In the genomic region with DNA sequence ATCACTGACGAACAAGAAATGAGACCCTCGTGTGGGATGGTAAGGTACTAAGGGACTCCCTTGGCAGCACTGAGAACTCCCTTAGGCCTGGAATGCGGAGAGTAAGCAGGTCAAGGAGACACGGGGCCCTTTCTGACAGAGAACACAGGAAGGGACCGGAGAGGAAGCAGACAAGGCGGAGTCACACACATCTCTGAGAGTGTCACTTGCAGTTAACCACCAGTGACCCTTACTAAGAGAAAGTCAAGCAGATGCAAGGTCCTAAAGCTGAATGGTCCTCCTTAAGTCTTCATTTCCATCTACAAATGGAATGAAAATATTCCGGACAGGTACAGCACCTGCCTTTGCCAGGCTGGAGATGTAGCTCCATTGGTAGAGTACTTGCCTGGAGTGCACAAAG, we compare ENCODE assay signal across 30 mouse cellular contexts. TPM values are rescaled to one million over a fixed set of nuclear protein-coding genes. Genes with fewer than 3 reads are reported as not detected.
"Had no signal": no experiment of that assay in that cellular context is flagged by ENCODE, and none has a peak within 500 bp of the region (broad histone marks: within the 10 kb centered on the region; RNA-seq: fewer than 3 reads in every experiment).

No protein-coding gene starts in this region.

- H3K27me3 ChIP-seq: heart, embryonic 12.5 days; heart, embryonic 13.5 days; heart, embryonic 15.5 days; hindbrain, embryonic 12.5 days; hindbrain, embryonic 13.5 days; hindbrain, embryonic 15.5 days; intestine, embryonic 15.5 days; kidney, embryonic 15.5 days had no signal

- DNase-seq: heart, adult 2 months; heart, postnatal 10 days; heart, postnatal 14 days; heart, postnatal 36 days; heart, postnatal 4 days; kidney, adult 11 months; kidney, adult 18-20 months; kidney, adult 8-10 months; kidney, postnatal 14 days; kidney, postnatal 25 days; layer of hippocampus, adult 9-11 months; layer of hippocampus, postnatal 36 days had no signal

- H3K36me3 ChIP-seq: heart, embryonic 12.5 days; heart, embryonic 13.5 days; heart, embryonic 15.5 days; hindbrain, embryonic 10.5 days; hindbrain, embryonic 12.5 days; hindbrain, embryonic 13.5 days; hindbrain, embryonic 15.5 days; intestine, embryonic 15.5 days; kidney, embryonic 15.5 days had no signal

- H3K27ac ChIP-seq: heart, adult 2 months; heart, embryonic 13.5 days; heart, embryonic 15.5 days; hindbrain, embryonic 10.5 days; hindbrain, embryonic 12.5 days; hindbrain, embryonic 13.5 days; hindbrain, embryonic 14.5 days; hindbrain, embryonic 15.5 days; hindbrain, postnatal 0 days; intestine, embryonic 15.5 days; kidney, embryonic 15.5 days; kidney, postnatal 0 days had no signal

- H3K9ac ChIP-seq: heart, embryonic 12.5 days; heart, embryonic 13.5 days; heart, embryonic 15.5 days; hindbrain, embryonic 12.5 days; hindbrain, embryonic 13.5 days; hindbrain, embryonic 14.5 days; hindbrain, embryonic 15.5 days; intestine, embryonic 15.5 days; kidney, embryonic 15.5 days had no signal

- H3K4me2 ChIP-seq: heart, embryonic 11.5 days; heart, embryonic 12.5 days; heart, embryonic 13.5 days; heart, embryonic 15.5 days; hindbrain, embryonic 12.5 days; hindbrain, embryonic 13.5 days; hindbrain, embryonic 14.5 days; hindbrain, embryonic 15.5 days; intestine, embryonic 15.5 days; kidney, embryonic 15.5 days had no signal

- H3K4me1 ChIP-seq: hindbrain, embryonic 15.5 days; intestine, embryonic 15.5 days had no signal

- ATAC-seq: hindbrain, embryonic 16.5 days; hindbrain, postnatal 0 days; intestine, embryonic 15.5 days; intestine, embryonic 16.5 days; intestine, postnatal 0 days had no signal

- H3K4me3 ChIP-seq: heart, adult 2 months; heart, embryonic 12.5 days; heart, embryonic 13.5 days; heart, embryonic 15.5 days; hindbrain, embryonic 10.5 days; hindbrain, embryonic 12.5 days; hindbrain, embryonic 13.5 days; hindbrain, embryonic 15.5 days; intestine, embryonic 15.5 days; kidney, embryonic 15.5 days; layer of hippocampus, adult 2 months had no signal

- H3K9me3 ChIP-seq: heart, embryonic 12.5 days; heart, embryonic 13.5 days; heart, embryonic 15.5 days; hindbrain, embryonic 10.5 days; hindbrain, embryonic 12.5 days; hindbrain, embryonic 13.5 days; hindbrain, embryonic 15.5 days; intestine, embryonic 15.5 days; kidney, embryonic 15.5 days had no signal

RNA-seq across cellular contexts. Expression of a gene that starts 48.9 kb away (rescaled TPM):
- total RNA-seq: hematopoietic stem cell, adult 5-6 weeks had no signal
